Mouse (Mus musculus): ENCODE measurements around the gene Cpsf4.
"Not testable (repeated sequence)": the region's sequence is repeated elsewhere in the genome, so short reads cannot be mapped to it uniquely, and the experiment has no call there.

The Cpsf4 gene

DNA sequence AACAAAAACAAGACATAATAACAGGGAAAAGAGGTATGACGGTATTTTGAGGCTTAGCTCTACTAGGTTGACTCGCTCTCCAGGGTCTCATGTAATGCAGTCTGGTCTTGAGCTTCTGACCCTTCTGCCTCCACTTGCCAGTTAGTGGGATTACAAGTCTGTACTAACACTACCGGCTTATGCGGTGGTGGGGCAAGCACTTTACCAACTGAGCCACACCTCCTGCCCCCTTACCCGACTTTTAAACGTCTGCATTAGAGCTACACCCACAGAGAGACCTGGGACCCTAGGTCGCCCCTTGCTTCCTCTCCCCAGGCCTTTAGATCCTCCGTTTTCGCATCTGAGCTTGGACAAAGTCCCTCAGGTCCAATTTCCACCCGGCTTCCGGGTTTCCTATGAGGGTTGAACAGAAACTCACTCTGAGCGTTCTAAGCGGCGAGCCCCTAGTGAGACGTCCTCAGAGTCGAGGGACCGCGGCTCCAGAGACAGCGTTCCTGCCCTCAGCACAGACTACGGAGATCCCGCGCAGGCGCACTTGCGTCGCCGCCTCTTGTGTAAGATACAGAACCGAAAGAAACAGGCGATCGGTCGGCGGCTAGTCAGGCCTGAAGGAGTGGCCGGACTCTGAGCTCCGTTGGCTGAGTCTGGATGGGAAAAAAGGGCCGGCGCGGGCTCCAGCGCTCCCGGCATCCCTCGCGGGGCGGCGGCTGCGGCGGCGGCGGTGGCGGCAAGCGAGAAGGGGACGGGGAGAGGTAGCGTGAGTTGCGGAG, at the start of gene Cpsf4, which contains the start of gene Ptcd1:
Gene Cpsf4, plus strand, starts transcription at position 678 of the 770 bp plus-strand sequence.
Gene Ptcd1, minus strand, starts transcription at position 573 of the 770 bp plus-strand sequence.
- peak; percentile 99 for DNase-seq (ENCODE audit: low spot score)

DNA sequence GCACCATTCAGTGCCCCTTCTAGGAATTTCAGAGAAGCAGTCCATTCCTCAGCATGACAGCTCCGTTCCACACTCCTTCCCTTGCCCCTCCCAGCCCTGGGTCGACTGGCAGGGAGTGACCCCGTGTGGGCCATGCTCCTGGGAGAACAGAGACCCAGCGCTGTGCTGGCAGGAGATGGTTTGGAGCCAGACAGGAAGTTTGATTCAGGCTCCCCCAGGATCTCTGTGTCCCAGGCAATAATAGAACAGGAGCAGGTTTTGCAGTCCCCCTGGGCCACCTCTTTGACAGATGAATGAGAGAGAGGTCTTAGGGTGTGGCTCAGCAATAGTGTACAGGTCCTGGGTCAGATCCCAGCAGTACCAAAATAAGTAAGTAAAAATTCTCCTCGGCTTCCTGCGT, 49.0 kb upstream of the Cpsf4 start:
- no peak for DNase-seq (ENCODE audit: low spot score)

DNA sequence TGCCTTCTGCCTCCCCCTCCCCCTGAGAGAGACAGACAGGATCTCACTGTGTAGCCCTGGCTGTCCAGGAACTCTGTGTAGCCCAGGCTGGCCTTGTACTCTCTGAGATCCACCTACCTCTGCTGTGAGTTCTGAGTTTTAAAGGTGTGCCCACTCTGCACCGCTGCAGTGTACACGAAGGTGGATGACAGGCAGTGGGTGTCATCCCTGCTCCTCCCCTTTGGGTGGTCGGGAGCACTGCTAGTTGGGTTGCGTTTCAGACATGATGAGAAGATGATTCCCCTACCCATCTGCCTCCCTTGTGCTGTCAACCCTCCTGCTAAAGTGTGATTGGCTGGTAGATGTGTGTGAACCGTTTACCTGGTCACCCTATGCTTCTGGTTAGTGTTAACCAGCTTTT, 48.6 kb upstream of the Cpsf4 start:
- no peak for DNase-seq (ENCODE audit: low spot score)

DNA sequence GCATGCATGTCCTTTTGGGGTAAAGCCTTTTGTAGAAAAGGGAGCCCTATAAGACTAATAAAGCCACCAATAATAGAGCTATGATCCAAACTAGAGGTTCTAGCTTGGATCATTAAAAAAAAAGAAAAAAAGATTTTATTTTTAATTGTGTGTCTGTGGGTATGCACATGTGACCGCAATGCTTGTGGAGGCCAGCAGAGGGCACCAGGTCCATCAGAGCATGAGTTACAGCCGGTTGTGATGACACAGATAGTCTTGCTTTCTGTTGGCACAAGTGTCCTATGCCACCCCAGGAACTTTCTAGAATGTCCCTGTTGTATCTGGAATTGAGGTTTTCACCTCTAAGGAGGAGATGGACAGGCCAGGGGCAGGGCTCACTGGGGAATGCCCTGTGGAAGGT, 47.6 kb upstream of the Cpsf4 start:
- no peak for DNase-seq (ENCODE audit: low spot score)

DNA sequence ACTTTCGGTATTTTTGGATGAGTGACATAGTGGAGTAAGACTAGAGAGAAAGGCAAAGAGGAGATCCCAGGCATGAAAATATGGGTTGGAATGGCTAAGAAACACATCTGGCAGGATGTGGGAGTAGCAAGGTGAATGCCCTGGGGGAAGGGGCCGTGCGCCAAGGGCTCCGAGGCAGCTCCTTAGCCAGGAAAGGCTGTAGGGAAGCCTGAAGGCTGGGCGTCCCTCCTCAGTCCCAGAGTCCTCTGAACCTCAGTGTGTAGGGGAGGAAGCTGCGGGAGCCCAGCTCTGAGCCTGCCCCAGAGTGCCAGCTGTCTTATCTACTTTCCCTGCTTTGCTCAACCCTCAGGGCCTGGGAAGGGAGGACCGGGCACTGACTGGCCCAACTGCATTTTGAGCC, 46.1 kb upstream of the Cpsf4 start:
- DNase-seq (ENCODE audit: low spot score): no peak

DNA sequence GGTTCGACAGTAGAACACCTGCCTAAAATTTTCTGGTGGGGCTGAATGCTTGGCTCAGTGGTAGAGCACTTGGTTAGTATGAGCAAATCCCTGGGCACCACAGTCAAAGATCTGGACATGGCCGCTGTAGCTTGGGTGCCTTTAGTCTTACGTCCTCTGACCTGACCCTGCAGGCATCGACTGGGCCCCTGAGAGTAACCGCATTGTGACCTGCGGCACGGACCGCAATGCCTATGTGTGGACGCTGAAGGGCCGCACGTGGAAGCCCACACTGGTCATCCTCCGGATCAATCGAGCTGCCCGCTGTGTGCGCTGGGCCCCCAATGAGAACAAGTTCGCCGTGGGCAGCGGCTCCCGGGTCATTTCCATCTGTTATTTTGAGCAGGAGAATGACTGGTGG, 43.6 kb upstream of the Cpsf4 start:
- DNase-seq (ENCODE audit: low spot score): no peak

DNA sequence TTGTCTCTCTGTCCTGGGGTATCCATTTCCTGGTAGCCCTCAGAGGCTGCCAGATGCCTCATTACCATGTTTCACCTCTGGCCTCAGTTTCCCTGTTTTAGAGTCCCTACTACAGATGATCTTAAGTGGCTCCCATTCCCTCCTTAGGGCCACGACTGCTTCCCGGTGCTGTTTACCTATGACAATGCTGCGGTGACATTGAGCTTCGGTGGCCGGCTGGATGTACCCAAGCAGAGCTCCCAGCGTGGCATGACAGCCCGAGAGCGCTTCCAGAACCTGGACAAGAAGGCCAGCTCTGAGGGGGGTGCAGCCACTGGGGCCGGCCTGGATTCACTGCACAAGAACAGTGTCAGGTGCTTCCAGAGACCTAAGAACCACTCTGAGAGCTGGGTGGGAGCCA, 40.4 kb upstream of the Cpsf4 start:
- DNase-seq (ENCODE audit: low spot score): no peak

DNA sequence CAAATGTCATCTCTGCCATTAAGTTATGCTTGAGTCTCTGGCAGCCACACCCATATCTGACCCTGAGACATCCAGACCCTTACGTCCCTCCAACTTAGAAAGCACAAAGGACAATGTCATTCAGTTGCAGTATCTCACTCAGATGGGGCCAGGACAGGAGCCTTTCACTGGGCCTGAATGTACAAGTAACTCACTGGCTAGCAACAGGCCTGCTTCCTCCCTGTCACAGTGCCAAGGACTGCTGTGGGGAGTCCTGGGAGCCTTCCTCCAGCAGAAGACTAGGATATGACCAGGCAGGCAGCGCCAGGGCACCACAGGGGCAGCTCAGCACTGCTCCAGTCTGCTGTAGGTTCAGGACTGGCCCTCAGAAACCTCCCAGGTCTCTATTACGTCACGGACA, 37.9 kb upstream of the Cpsf4 start:
- DNase-seq (ENCODE audit: low spot score): no peak

DNA sequence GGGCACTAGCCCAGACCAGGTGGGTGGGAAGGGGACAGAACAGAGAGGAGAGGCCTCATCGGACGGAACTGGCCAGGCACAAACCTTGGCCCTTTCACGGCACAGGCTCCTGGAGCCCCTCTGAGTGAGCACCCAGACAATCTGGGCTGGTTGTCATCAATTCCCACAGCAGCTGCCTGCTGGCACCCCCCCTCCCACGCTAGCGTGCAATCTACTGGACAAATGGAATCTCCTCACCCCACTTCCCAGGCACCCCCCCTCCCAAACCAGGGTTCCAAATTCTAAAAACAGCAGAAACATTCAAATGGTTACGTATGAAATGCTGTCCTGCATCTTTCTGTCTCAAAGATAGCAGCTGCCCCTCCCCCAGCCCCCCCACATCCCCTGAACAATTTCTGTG, 37.2 kb upstream of the Cpsf4 start:
- DNase-seq (ENCODE audit: low spot score): not testable (repeated sequence)

DNA sequence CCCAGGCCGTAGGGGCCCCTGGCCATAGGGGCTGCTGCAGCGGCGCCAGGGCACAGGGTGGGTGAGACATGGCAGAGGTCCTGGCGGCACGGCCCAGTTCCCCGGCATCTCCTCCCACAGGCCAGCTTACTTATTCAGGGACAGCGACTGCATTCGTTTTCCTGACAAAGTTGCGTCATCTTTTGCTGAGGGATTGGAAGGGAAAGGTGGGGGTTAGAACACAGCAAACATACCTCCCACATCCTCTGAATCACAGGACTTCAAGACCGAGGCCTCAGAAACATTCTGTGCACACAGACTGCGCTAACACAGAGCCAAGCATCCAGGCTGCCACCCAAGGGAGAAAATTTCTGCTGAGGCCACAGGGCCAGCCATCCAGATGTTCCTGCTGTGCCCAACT, 36.8 kb upstream of the Cpsf4 start:
- no peak for DNase-seq (ENCODE audit: low spot score)

DNA sequence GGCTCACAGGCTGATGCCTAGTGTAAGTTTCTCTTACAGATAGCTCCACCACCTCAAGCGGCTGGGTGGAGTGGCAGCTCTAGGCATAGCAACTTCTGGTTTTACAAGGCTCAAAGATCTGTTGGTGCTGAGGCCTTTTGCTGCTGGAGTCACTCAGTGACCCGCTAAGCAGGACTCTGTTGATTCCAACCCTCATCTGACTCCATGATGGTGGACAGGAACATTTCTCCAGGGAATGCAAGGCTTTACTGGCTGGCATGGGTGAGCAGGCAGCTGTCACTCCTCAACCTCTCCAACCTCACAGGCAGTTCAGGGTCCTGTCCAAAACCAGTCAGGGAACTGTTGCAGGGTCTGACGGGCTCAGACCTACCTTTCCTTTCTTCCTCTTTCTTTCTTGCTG, 36.0 kb upstream of the Cpsf4 start:
- DNase-seq (ENCODE audit: low spot score): no peak

DNA sequence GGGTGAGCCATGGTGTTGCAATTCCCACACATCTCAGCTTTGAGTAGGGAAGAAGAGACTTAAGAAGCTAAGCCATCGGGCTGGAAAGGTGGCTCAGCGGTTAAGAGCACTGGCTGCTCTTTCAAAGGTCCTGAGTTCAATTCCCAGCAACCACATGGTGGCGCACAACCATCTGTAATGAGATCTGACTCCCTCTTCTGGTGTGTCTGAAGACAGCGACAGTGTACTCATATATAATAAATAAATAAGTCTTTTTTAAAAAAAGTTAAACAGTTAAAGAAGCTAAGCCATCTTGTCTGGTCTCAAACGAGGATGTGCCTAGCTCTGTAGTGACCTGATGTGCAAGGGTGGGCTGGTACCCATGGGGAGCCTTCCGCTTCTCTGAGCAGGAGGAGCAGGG, 33.7 kb upstream of the Cpsf4 start:
- DNase-seq (ENCODE audit: low spot score): not testable (repeated sequence)

DNA sequence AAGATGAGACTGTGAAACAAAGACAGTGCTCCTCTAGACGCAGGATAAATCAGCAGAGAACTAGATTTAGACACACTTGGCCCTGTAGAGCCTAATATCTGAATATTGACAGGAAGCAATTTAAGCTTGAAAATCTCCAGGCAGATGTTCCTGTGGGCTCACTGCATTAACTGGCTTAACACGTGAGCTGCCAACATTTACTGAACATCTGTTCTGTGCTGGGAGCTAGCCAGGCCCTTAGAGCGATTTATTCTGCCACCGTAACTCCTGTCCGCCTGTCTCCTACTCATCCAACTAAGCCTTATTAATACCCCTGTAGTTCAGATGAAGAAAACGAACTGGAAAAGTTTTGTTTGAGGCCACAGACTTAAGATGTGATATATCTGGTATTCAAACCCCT, 28.2 kb upstream of the Cpsf4 start:
- DNase-seq (ENCODE audit: low spot score): no peak

DNA sequence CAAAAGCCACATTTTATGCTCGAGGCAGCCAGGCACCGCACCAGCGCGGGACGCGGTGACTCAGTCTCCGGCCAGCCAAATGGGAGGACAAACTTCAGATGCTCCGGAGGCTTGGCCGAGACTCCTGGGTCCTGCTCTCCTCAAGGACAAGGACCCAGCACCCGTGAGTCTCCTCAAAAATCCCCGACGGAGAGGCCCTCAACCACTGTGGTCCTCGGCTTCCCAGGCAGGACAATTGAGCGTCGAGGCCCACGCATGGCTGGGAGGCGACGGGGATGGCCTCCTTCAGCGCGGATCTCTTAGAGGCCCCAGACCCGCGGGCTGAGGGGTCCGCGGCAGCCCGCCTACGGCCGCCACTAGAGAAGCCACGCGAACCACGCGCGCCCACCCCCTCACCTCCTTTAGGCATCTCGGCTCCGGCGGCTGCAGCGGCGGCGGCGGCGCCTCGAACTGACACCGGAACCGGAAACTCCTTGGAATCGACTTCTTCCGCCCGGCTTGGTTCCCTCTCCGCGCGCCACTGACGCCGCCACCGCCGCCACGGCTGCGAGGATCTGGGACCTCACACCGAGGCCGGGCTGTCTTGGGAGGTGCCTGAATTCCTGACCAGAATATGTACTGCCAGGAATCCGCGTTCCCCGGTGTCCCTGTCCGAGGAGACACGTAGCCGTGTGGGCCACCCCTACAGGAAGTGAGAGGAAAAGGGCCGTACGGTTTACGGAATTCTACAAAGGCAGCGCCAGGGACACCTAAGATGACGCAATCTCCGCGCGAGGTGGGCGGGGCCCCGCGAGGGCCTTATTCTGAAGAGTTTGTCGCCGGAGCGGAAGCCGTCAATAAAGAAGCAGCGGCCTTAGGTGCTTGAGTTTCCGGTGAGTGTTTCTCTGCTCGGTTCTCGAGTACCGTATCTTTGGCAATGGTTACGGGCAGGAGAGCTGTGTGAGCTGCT, 27.2 kb upstream of the Cpsf4 start, which contains the start of the genes Pdap1 and Bud31:
Gene Pdap1, minus strand, starts transcription at position 668 of the 949 bp plus-strand sequence.
Gene Bud31, plus strand, starts transcription at position 792 of the 949 bp plus-strand sequence.
- peak; percentile 92 for DNase-seq (ENCODE audit: low spot score)

DNA sequence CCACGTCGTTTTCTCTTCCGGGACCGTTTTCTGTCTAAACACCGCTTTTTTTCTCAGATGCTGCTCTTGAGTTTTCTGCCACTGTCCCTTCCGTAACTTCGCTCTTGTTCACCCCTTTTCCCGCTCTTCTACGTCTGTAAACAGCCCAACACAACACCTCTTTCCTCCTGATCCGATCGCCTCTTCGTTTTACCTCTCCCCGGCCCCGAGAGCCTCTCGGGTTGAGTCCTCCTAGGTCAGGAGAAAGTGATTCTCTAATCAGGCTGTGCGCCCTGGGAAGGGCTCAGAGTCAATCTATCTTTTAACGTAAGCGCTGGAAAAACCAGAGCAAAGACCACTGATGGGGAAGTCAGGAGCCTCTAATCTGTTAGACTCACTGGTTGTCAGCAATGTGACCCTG, 26.4 kb upstream of the Cpsf4 start:
- peak; percentile 42 for DNase-seq (ENCODE audit: low spot score)

DNA sequence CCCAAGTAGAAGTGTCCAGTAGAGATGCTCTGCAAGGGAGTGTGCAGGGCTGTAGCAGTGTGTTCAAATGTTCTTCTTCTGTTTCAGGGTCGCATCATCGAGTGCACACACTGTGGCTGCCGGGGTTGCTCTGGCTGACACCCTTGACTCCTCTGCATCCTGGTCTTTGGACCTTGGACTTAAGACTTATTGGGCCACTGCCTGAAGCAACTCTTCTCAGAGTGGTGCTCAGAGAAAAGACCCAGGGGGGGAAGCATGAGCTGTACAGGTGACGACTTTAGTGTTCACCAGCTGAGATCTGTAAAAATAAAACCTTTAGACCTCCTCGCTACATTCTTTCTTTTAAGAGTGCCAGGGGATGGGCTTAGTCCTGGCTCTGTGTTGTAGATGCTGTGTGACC, 19.3 kb upstream of the Cpsf4 start:
- DNase-seq (ENCODE audit: low spot score): no peak

DNA sequence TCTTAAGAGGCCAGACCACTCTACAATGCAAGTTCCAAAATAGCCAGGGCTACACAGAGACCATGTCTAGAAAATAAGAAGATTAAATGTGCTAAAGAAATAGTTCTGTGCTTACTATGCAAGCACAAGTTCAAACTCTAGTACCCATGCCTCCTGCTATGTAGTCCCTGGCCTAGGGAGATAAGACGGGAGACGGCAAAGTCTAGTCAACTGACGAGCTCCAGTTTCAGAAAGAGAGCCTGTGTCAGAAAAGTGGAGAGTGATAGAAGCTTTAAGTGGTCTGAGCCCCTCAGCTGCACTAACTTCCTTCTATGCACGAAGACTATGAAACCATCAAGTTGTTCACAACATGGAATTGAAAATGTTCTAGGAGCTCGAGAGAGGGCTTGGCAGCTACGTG, 17.7 kb upstream of the Cpsf4 start:
- peak; percentile 44 for DNase-seq (ENCODE audit: low spot score)

DNA sequence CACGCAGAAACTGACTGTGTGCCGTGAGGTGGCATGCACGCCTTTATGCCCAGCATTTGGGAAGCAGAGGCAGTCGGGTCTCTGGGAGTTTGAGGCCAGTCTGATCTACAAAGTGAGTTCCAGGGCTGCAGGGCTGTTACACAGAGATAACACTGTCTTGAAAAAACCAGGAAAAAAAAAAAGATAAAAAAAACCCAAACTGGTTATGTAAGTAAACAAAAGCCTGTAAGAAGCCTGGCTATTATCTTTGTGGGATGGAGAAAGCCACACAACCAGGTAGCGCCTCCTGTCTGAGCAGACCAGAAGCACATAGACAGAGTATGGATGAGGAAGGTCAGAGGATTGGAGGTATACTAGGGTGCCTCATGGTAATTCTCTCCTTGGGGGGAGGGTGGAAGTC, 14.3 kb upstream of the Cpsf4 start:
- DNase-seq (ENCODE audit: low spot score): peak; percentile 49

DNA sequence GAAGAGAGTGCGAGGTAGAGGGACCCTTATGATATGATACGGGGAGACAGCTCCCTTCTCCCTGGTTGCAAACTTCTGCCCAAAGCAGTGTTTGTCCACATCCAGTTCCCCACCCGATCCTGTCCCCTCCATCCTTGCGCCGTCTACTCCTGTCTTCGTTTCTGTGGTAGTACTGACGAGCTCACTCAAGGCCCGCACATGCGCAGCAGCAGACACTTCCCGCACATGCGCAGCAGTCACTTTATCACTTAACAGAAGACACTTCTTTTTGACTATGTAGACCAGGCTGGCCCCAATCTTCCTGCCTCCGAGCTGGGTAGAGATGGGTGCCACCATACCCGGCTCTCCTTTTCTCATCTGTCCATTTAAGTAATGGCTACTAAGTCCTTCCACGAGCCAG, 5.7 kb upstream of the Cpsf4 start:
- no peak for DNase-seq (ENCODE audit: low spot score)

DNA sequence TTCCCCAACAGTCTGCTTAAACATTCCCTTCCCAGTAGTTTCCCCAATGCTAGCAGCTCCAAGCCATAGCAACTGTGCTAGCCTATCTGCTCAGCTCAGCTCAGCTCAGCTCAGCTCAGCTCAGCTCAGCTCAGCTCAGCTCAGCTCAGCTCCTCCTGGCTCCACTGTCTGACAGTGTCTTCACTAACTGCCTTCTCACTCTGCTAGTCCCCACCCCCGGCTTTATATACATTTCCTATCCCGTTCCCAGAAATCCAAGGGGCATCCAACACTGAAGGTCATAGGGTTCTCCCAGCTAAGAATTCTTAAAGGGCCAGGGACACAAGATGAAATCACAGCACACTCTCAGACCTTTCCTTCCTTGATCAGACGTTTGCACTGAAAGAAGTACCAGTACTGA, 2.3 kb upstream of the Cpsf4 start:
- DNase-seq (ENCODE audit: low spot score): no peak

DNA sequence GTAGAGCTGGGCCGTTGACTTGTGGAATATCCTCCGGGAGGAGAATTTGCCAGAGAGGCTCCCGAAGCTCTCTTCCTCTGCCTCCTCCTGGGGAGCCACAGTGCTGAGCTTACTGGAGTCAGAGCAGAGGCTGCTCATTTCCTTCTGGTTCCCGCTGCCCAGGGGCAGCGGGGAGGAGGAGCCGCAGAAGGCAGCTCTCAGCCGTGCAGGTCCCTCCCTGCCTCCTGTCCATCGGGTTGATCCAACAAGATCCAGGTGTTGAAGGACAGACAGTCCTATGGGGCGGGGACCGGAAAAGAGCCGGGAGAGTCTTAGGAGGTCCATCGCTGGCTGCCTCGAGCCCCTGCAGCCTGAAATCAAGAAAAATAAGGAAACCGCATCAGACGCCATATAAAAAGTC, 1.8 kb upstream of the Cpsf4 start:
- DNase-seq (ENCODE audit: low spot score): no peak

DNA sequence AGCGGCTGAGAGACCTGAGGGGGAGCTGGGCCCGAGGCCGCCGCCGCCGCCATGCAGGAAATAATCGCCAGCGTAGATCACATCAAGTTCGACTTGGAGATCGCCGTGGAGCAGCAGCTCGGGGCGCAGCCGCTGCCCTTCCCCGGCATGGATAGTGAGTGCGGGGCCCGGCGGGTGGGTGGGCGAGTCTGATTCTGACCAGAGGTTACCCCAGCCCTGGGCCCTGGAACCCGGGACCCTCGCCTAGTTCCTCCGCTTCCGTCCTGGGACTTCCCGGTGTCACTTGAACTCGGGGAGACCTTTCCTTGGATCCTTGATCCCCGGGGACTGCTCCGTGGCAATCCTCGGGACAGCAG, 271 bp downstream of the Cpsf4 start:
- DNase-seq (ENCODE audit: low spot score): no peak

DNA sequence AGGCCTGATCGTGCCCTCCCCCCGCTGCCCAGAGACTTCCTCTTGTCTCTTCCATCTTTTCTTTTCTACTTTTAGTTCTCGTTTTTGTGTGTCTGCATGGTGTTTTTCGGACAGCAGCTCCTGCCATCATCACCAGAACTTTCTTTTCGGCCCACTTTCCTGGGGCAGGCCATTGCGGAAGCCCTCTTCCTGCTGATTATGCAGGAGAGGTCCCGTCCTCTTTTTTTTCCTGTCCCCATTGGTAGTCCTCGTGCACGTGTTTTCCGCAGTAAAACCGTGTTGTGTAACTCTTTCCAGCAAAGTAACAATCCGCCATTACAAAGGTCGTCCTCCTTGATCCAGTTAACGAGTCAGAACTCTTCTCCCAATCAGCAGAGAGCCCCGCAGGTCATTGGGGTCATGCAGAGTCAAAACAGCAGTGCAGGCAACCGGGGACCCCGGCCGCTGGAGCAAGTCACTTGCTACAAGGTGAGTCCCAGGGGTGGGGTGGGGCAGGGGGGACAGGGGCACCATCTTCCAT, 11.5 kb downstream of the Cpsf4 start:
- DNase-seq (ENCODE audit: low spot score): no peak

Measured in c-Kit-positive CD71-positive TER-119-positive erythroid progenitor cells, embryonic 14.5 days (primary cell).